Mouse (Mus musculus) small intestine, adult 2 months (tissue): ENCODE data around the gene Actr1b. TPM values are rescaled to one million over a fixed set of nuclear protein-coding genes. Genes with fewer than 3 reads are reported as not detected.

Experiments
- H3K27ac ChIP-seq: fragments of 200-500 bp; 2 replicates; pipeline ENCODE4 v1.5.1; 2012; ENCODE audit warnings: low read depth, low read length, control low read depth, inconsistent platforms; ENCODE audit not compliant: insufficient read depth
- H3K27me3 ChIP-seq: fragments of 200-500 bp; 2 replicates; pipeline ENCODE4 v1.6.1; 2012; ENCODE audit warnings: mild to moderate bottlenecking, moderate library complexity, low read length, inconsistent platforms; ENCODE audit not compliant: control insufficient read depth, insufficient read depth
- H3K36me3 ChIP-seq: fragments of 200-500 bp; 2 replicates; pipeline ENCODE4 v1.6.1; 2012; ENCODE audit warnings: mild to moderate bottlenecking, low read length, control low read depth, inconsistent platforms; ENCODE audit not compliant: control insufficient read depth, insufficient read depth
- H3K4me1 ChIP-seq: fragments of 200-500 bp; 2 replicates; pipeline ENCODE4 v1.6.1; 2012; ENCODE audit warnings: low read length, inconsistent platforms, mixed read lengths; ENCODE audit not compliant: control insufficient read depth, insufficient read depth, insufficient read length
- H3K4me3 ChIP-seq: fragments of 200-500 bp; 2 replicates; pipeline ENCODE4 v1.5.1; 2012; ENCODE audit warnings: low read depth, mild to moderate bottlenecking, control low read depth, inconsistent platforms, low read length, moderate library complexity
- CTCF ChIP-seq: fragments of 200-500 bp; IDR thresholded peaks from 2 replicates; pipeline ENCODE4 v1.5.1; 2012; ENCODE audit warnings: low read depth, mild to moderate bottlenecking, control low read depth, inconsistent platforms, low read length, moderate library complexity, mixed read lengths; ENCODE audit not compliant: insufficient replicate concordance, insufficient read length; ENCODE audit errors: extremely low read depth
- POLR2A ChIP-seq: fragments of 200-500 bp; IDR thresholded peaks from 2 replicates; pipeline ENCODE4 v1.6.1; 2012; ENCODE audit warnings: low read depth, mild to moderate bottlenecking, control low read depth, inconsistent platforms, low read length, moderate library complexity
- WGBS: fragments of 180-500 bp; shearing (Covaris S2); methylation state at CpG from one replicate; pipeline ENCODE4 v1.1.7; 2018; 5-methylcytosine and 5-hydroxymethylcytosine counted together
- polyA plus RNA-seq: library from polyadenylated mRNA; depleted of rRNA; stranded (reverse); fragments of >200 nt; gene quantifications from 2 replicates; pipeline ENCODE4 v1.2.3, GENCODE M21; 2012

Actr1b gene
- polyA plus RNA-seq, 1 experiment = 81.6 TPM

GRCm38 (mm10) chr1:36746452-36746851, 32.2 kb upstream of the Actr1b start:
- peak; percentile 49; the same call in 1 of the 2 replicates for TF ChIP-seq CTCF
- TF ChIP-seq POLR2A = no peak
- Histone ChIP-seq H3K27ac (no peak overlapping the region), H3K36me3 (no peaks in the 10 kb centered on the region), H3K27me3 (peaks cover 8% of the 10 kb centered on the region; the same call in 1 of the 2 replicates), H3K4me3 (no peak overlapping the region), H3K4me1 (no peaks in the 10 kb centered on the region)
- WGBS = 44% methylated on average over 15 of the region's 15 CpGs

- Histone ChIP-seq H3K4me3 (no peak overlapping the region), H3K36me3 (no peaks in the 10 kb centered on the region), H3K27ac (no peak overlapping the region), H3K4me1 (no peaks in the 10 kb centered on the region), H3K27me3 (peaks cover 8% of the 10 kb centered on the region; the same call in 1 of the 2 replicates)
- TF ChIP-seq CTCF (no peak), POLR2A (no peak)
- 73% methylated on average over 4 of the region's 4 CpGs for WGBS
These were observed 31.4 kb upstream of the Actr1b start for GRCm38 (mm10) chr1:36745661-36746060.

DNA sequence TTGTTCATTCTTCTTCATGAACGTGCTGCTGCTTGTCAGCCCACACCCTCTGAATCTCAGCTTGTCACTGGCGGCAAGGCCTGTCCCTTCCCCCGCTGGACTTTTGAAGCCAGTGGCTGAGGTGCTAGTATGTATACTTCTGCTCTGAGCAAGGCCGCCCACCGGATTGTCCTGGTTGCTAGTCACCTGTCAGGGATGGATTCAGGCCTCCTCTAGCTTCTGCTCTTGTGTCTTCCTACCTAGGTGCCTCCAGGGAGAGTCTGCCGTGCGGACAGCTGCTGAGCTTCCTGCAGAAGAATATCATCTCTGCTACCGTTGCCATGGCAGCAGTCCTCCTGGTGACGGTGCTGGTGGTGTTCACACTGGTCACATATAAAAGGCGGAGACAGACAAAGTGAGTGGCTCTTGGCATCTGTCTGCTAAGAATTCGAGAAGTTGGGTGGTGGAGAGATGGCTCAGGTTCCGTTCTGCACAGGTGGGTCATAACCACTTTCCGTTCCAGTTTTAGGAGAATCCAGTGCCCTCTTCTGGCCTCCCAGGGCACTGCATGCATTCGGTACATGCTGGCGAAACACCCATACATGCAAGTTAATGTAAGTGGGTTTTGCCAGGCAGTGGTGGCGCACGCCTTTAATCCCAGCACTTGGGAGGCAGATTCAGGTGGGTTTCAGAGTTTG, 30.2 kb upstream of the Actr1b start:
- Histone ChIP-seq H3K27me3 (peaks cover 8% of the 10 kb centered on the region; the same call in 1 of the 2 replicates), H3K27ac (no peak overlapping the region), H3K4me3 (peak overlapping the region; percentile 31), H3K36me3 (no peaks in the 10 kb centered on the region), H3K4me1 (no peaks in the 10 kb centered on the region)
- 19% methylated on average over 17 of the region's 17 CpGs for WGBS
- peak; percentile 71; the same call in 1 of the 2 replicates for TF ChIP-seq CTCF
- TF ChIP-seq POLR2A = no peak

GRCm38 (mm10) chr1:36743046-36743445, 28.8 kb upstream of the Actr1b start:
- TF ChIP-seq POLR2A = no peak
- TF ChIP-seq CTCF = no peak

GRCm38 (mm10) chr1:36739231-36739630, 25.0 kb upstream of the Actr1b start:
- TF ChIP-seq POLR2A = no peak
- no peak for TF ChIP-seq CTCF
- no peak overlapping the region for H3K27ac ChIP-seq
- H3K4me1 ChIP-seq = no peaks in the 10 kb centered on the region
- no peaks in the 10 kb centered on the region for H3K36me3 ChIP-seq
- peaks cover 6% of the 10 kb centered on the region; the same call in 1 of the 2 replicates for H3K27me3 ChIP-seq
- WGBS = 62% methylated on average over 5 of the region's 5 CpGs
- no peak overlapping the region for H3K4me3 ChIP-seq

More at GRCm38 (mm10) chr1:36743046-36743445, 28.8 kb upstream of the Actr1b start:
- 73% methylated on average over 9 of the region's 9 CpGs for WGBS
- Histone ChIP-seq H3K4me1 (no peaks in the 10 kb centered on the region), H3K27ac (no peak overlapping the region), H3K27me3 (peaks cover 8% of the 10 kb centered on the region; the same call in 1 of the 2 replicates), H3K36me3 (no peaks in the 10 kb centered on the region), H3K4me3 (no peak overlapping the region)

GRCm38 (mm10) chr1:36737300-36737699, 23.1 kb upstream of the Actr1b start:
- Histone ChIP-seq H3K4me3 (no peak overlapping the region), H3K36me3 (no peaks in the 10 kb centered on the region), H3K27ac (no peak overlapping the region), H3K27me3 (no peaks in the 10 kb centered on the region), H3K4me1 (no peaks in the 10 kb centered on the region)
- TF ChIP-seq CTCF (peak; percentile 45; the same call in 1 of the 2 replicates), POLR2A (no peak)
- 11% methylated on average over 4 of the region's 4 CpGs for WGBS

DNA sequence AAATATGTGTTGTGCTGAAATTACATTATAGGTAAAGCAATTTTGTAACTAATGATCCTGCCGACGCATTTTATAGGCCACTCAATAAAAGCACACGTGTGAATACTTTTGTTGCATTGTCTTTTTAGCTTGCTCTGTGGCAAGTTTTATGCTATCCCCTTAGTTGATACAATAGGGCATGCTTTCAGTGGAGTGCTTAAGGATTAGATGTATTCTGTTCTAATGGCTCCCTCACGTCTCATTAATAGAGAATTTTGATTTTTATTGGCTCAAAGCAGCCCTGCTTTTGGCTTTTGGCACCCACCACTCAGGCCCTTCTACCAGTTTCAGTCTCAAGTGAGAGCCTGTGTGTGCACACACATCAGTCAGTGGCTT, 9.8 kb upstream of the Actr1b start:
- no peak for TF ChIP-seq POLR2A
- no peak for TF ChIP-seq CTCF
- H3K27me3 ChIP-seq = no peaks in the 10 kb centered on the region
- H3K4me3 ChIP-seq = no peak overlapping the region
- no peaks in the 10 kb centered on the region for H3K36me3 ChIP-seq
- WGBS = 83% methylated on average over 4 of the region's 4 CpGs
- H3K27ac ChIP-seq = no peak overlapping the region
- no peaks in the 10 kb centered on the region for H3K4me1 ChIP-seq
